Mouse (Mus musculus): ENCODE measurements at regions not wholly inside any gene's neighbourhood (a gene's known extent, or its start where the extent isn't known, plus 50 kb on each side); places are given as distances from the start of the nearest gene placed in this dataset.

DNA sequence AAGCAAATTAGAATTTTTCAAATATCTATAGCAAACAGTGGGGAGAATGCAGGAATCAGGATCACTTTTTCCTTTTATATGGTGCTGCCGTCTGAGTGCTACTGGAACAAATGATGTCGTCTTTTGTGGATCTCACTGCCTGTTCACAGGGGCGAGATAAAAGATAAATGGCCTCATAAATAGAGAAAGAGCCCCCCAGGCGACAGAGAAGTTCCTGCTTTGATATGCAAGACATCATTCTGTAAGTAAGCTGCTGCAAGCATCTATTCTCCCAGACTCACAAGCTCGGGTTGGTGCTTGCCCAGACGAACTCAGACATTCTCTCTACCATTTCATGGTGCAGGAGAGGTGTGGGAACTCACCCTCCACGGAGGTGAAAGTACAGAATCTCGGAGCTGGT is 377.6 kb upstream of the Cdh4 start:
- no peak for TF ChIP-seq CTCF (IDR thresholded peaks at IDR 0.05; ENCODE audit: low read depth, low read length)
- no peak for TF ChIP-seq GATA2 (IDR thresholded peaks at IDR 0.05; ENCODE audit: borderline replicate concordance, low read depth, low read length)
- no peak for TF ChIP-seq POLR2AphosphoS5 (IDR thresholded peaks at IDR 0.05; ENCODE audit: insufficient replicate concordance, low read depth, low read length)
- no peak for TF ChIP-seq TAL1 (conservative IDR thresholded peaks at IDR 0.05; ENCODE audit: low read depth, low read length)
- no peak for TF ChIP-seq GATA1 (IDR thresholded peaks at IDR 0.05; ENCODE audit: borderline replicate concordance, low read length)
